Comparison of ENCODE assay signal across 9 mouse cellular contexts in genomic region chr4:139075041-139075711, GRCm38 (mm10). TPM values are rescaled to one million over a fixed set of nuclear protein-coding genes. Genes with fewer than 3 reads are reported as not detected.
A peak's percentile ranks its signal among the peaks of the same experiment; 100 is the strongest.
DNase-seq lines count a peak whose midpoint lies in the region; ATAC-seq and TF ChIP-seq lines count a peak whose summit lies in the region.
"Had no signal": no experiment of that assay in that cellular context is flagged by ENCODE, and none has a peak within 500 bp of the region (broad histone marks: within the 10 kb centered on the region; RNA-seq: fewer than 3 reads in every experiment).

Gene Htr6 (minus strand): TSS chr4:139075570.

- H3K9me3 ChIP-seq in heart, embryonic 15.5 days (replicated peaks), result no peaks in the 10 kb centered on the region
- H3K9me3 ChIP-seq in ES-Bruce4 (replicated peaks; ENCODE audit: control insufficient read depth, insufficient read depth, low read length, poor library complexity, severe bottlenecking), result no peaks in the 10 kb centered on the region
- H3K9me3 ChIP-seq in forebrain, embryonic 12.5 days, result no peaks in the 10 kb centered on the region
- no peaks in the 10 kb centered on the region for H3K9me3 ChIP-seq in liver, embryonic 15.5 days (replicated peaks)

- TF ChIP-seq EP300 in ES-Bruce4 (IDR thresholded peaks at IDR 0.05; ENCODE audit: insufficient read depth, low read depth, low read length), result no peak

- H3K27me3 ChIP-seq in heart, embryonic 15.5 days, result peaks cover 72% of the 10 kb centered on the region
- H3K27me3 ChIP-seq in ES-Bruce4 (ENCODE audit: control insufficient read depth, insufficient read depth, low read length, poor library complexity, severe bottlenecking), result peaks cover 2% of the 10 kb centered on the region; the same call in 1 of the 2 replicates
- peaks cover 72% of the 10 kb centered on the region for H3K27me3 ChIP-seq in forebrain, embryonic 12.5 days
- H3K27me3 ChIP-seq in liver, embryonic 15.5 days, result peaks cover 82% of the 10 kb centered on the region

- DNase-seq in heart, postnatal 4 days, result no peak
- no peak for DNase-seq in ovary, postnatal 14 days (ENCODE audit: low spot score)
- no peak for DNase-seq in lung, adult 18-20 months
- DNase-seq in layer of hippocampus, adult 9-10 months (ENCODE audit: low spot score), result no peak

- WGBS in heart, embryonic 15.5 days, result under 1% methylated on average over 57 of the region's 77 CpGs
- under 1% methylated on average over 68 of the region's 77 CpGs for WGBS in forebrain, embryonic 12.5 days
- 2% methylated on average over 61 of the region's 77 CpGs for WGBS in liver, embryonic 15.5 days (ENCODE audit: insufficient replicate concordance)

- H3K4me1 ChIP-seq in heart, embryonic 15.5 days (replicated peaks), result peaks cover 17% of the 10 kb centered on the region
- no peaks in the 10 kb centered on the region for H3K4me1 ChIP-seq in ES-Bruce4 (ENCODE audit: control insufficient read depth, insufficient read depth, low read length)
- H3K4me1 ChIP-seq in forebrain, embryonic 12.5 days, result peaks cover 15% of the 10 kb centered on the region
- peaks cover 6% of the 10 kb centered on the region; the same call in 1 of the 2 replicates for H3K4me1 ChIP-seq in liver, embryonic 15.5 days (replicated peaks)

- ATAC-seq in heart, embryonic 15.5 days (replicated peaks; ENCODE audit: insufficient number of reproducible peaks, insufficient read depth, low FRiP score, low read depth), result no peak
- peak; percentile 55; the same call in 1 of the 2 replicates for ATAC-seq in forebrain, embryonic 12.5 days (ENCODE audit: low FRiP score)
- ATAC-seq in liver, embryonic 15.5 days (ENCODE audit: insufficient read depth), result no peak
- ATAC-seq: Patski had no signal

- peak within 1 kb of the TSS; percentile 53 for H3K4me3 ChIP-seq in heart, embryonic 15.5 days
- peak within 1 kb of the TSS; percentile 52 for H3K4me3 ChIP-seq in ES-Bruce4 (ENCODE audit: low read depth, low read length)
- peak within 1 kb of the TSS; percentile 53 for H3K4me3 ChIP-seq in forebrain, embryonic 12.5 days (replicated peaks)
- peak within 1 kb of the TSS; percentile 33 for H3K4me3 ChIP-seq in liver, embryonic 15.5 days (replicated peaks)

- H3K9ac ChIP-seq in heart, embryonic 15.5 days, result peak within 1 kb of the TSS; percentile 29
- H3K9ac ChIP-seq in ES-Bruce4 (ENCODE audit: low read depth, poor library complexity, severe bottlenecking), result peak within 1 kb of the TSS; percentile 68
- peak within 1 kb of the TSS; percentile 47 for H3K9ac ChIP-seq in forebrain, embryonic 12.5 days
- H3K9ac ChIP-seq in liver, embryonic 15.5 days, result no peak within 1 kb of the TSS

- TF ChIP-seq POLR2A in ES-Bruce4 (IDR thresholded peaks at IDR 0.05; ENCODE audit: insufficient read depth, low read length), result no peak

- H3K27ac ChIP-seq in heart, embryonic 15.5 days, result no peak within 1 kb of the TSS
- H3K27ac ChIP-seq in ES-Bruce4 (ENCODE audit: insufficient read depth, low read length), result no peak within 1 kb of the TSS
- H3K27ac ChIP-seq in forebrain, embryonic 12.5 days, result no peak within 1 kb of the TSS
- no peak within 1 kb of the TSS for H3K27ac ChIP-seq in liver, embryonic 15.5 days (replicated peaks)

- peak within 1 kb of the TSS; percentile 95 for H3K4me2 ChIP-seq in heart, embryonic 15.5 days
- peak within 1 kb of the TSS; percentile 86 for H3K4me2 ChIP-seq in forebrain, embryonic 12.5 days
- peak within 1 kb of the TSS; percentile 55 for H3K4me2 ChIP-seq in liver, embryonic 15.5 days

- no peaks in the 10 kb centered on the region for H3K36me3 ChIP-seq in heart, embryonic 15.5 days
- H3K36me3 ChIP-seq in ES-Bruce4 (ENCODE audit: control insufficient read depth, insufficient read depth, low read length, poor library complexity, severe bottlenecking), result no peaks in the 10 kb centered on the region
- no peaks in the 10 kb centered on the region for H3K36me3 ChIP-seq in forebrain, embryonic 12.5 days (replicated peaks)
- no peaks in the 10 kb centered on the region for H3K36me3 ChIP-seq in liver, embryonic 15.5 days (replicated peaks)

- no peak for TF ChIP-seq CTCF in ES-Bruce4 (IDR thresholded peaks at IDR 0.05; ENCODE audit: low read depth, low read length)

RNA-seq across cellular contexts. Expression of gene Htr6, which starts in this region (rescaled TPM):
- polyA plus RNA-seq in heart, embryonic 15.5 days (2015; fragmentation: Nextera tagmentation; extraction: Ambion mirVana), result not detected in 2 replicates
- total RNA-seq in heart, postnatal 4 days (2021), result not detected
- not detected in 2 replicates for polyA plus RNA-seq in ES-Bruce4 (2011; ENCODE audit: insufficient read depth, insufficient read length, low read depth, missing spikeins)
- polyA plus RNA-seq in forebrain, embryonic 12.5 days (2016; fragmentation: Nextera tagmentation; extraction: Ambion mirVana), result 0.18 TPM in 1 of 2 replicates, not detected in the other
- polyA plus RNA-seq in liver, embryonic 15.5 days (2015; fragmentation: Nextera tagmentation; extraction: Ambion mirVana), result not detected in 2 replicates

Comparison
In these comparisons a context has a peak if more than half of its experiments do, and no peak if none do; other contexts are left out.
1. Peak in ATAC-seq, H3K4me3 ChIP-seq, H3K9ac ChIP-seq and H3K4me2 ChIP-seq in forebrain, embryonic 12.5 days; RNA of the gene not detected or under 1 TPM.